In the genomic region with DNA sequence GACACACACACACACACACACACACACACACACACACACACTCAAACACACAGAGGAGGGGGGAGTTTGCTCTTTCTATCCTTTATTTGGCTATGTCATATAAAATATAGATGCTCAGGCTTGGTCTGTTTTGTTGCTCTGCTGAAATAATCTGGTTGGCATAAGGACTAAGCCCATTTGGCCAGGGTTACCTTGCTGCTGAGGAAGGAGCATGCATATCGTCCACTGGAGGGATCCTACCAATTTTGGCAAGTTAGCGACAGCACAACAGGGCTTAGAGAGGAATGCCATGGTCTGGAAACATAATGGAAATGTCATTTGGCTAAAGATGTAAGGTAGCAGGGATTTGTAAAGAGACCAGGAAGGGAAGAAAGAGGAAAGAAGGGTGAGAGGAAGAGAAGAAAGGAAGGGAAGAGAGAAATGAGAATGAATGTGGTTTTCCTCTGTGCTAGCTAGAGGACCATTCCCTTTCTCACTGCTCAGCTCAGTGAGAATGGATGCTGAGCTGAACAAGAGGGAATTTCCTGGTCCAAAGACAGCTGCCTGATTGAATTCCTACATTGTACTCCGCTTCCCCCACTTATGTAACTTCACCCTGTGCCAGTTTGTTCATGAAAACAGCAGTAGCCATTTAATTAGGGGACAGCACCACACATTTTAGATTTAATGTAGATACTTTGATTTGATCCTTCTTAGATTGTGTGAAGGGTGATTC, we compare ENCODE assay signal across 17 mouse cellular contexts. TPM values are rescaled to one million over a fixed set of nuclear protein-coding genes. Genes with fewer than 3 reads are reported as not detected.
DNase-seq lines count a peak whose midpoint lies in the region; ATAC-seq lines count a peak whose summit lies in the region.
"Had no signal": no experiment of that assay in that cellular context is flagged by ENCODE, and none has a peak within 500 bp of the region (broad histone marks: within the 10 kb centered on the region; RNA-seq: fewer than 3 reads in every experiment).

No protein-coding gene starts in this region.

- H3K9ac ChIP-seq in hindbrain, embryonic 13.5 days = peak overlapping the region; percentile 39
- H3K9ac ChIP-seq in hindbrain, embryonic 12.5 days = no peak overlapping the region
- H3K9ac ChIP-seq in midbrain, embryonic 15.5 days = no peak overlapping the region
- H3K9ac ChIP-seq: forebrain, embryonic 13.5 days; heart, embryonic 12.5 days; liver, embryonic 12.5 days; lung, embryonic 15.5 days had no signal

- H3K9me3 ChIP-seq in hindbrain, embryonic 13.5 days = no peaks in the 10 kb centered on the region
- no peaks in the 10 kb centered on the region for H3K9me3 ChIP-seq in hindbrain, embryonic 12.5 days (replicated peaks)
- no peaks in the 10 kb centered on the region for H3K9me3 ChIP-seq in midbrain, embryonic 15.5 days
- H3K9me3 ChIP-seq: forebrain, embryonic 13.5 days; heart, embryonic 12.5 days; liver, embryonic 12.5 days; lung, embryonic 15.5 days had no signal

- WGBS in hindbrain, embryonic 13.5 days = 70% methylated on average over 3 of the region's 3 CpGs
- WGBS in hindbrain, embryonic 12.5 days = 62% methylated on average over 3 of the region's 3 CpGs
- WGBS in midbrain, embryonic 15.5 days = 49% methylated on average over 3 of the region's 3 CpGs

- H3K4me3 ChIP-seq in hindbrain, embryonic 13.5 days = peak overlapping the region; percentile 66
- no peak overlapping the region for H3K4me3 ChIP-seq in hindbrain, embryonic 12.5 days
- H3K4me3 ChIP-seq in midbrain, embryonic 15.5 days = peak overlapping the region; percentile 79
- H3K4me3 ChIP-seq: forebrain, embryonic 13.5 days; heart, embryonic 12.5 days; liver, embryonic 12.5 days; lung, embryonic 15.5 days had no signal

- peak; percentile 94 for DNase-seq in brain, adult 2 months (ENCODE audit: low read depth, low spot score)
- DNase-seq in cerebellum, adult 9-11 months = peak; percentile 81
- no peak for DNase-seq in layer of hippocampus, postnatal 14 days (ENCODE audit: low spot score in 2 of 2)
- no peak for DNase-seq in adrenal gland, adult 2 months
- DNase-seq: adrenal gland, postnatal 25 days; B cell, adult 2 months; heart, postnatal 36 days; thymus, adult 18-20 months had no signal

- H3K36me3 ChIP-seq in hindbrain, embryonic 13.5 days = no peaks in the 10 kb centered on the region
- no peaks in the 10 kb centered on the region for H3K36me3 ChIP-seq in hindbrain, embryonic 12.5 days
- no peaks in the 10 kb centered on the region for H3K36me3 ChIP-seq in midbrain, embryonic 15.5 days (replicated peaks)
- H3K36me3 ChIP-seq: heart, embryonic 12.5 days; liver, embryonic 12.5 days; lung, embryonic 15.5 days had no signal

- no peak overlapping the region for H3K27ac ChIP-seq in hindbrain, embryonic 13.5 days
- no peak overlapping the region for H3K27ac ChIP-seq in hindbrain, embryonic 12.5 days
- H3K27ac ChIP-seq in midbrain, embryonic 15.5 days = no peak overlapping the region
- H3K27ac ChIP-seq: forebrain, embryonic 13.5 days; liver, embryonic 12.5 days; lung, embryonic 15.5 days had no signal

- no peak for ATAC-seq in hindbrain, embryonic 13.5 days (ENCODE audit: low FRiP score)
- ATAC-seq in hindbrain, embryonic 12.5 days (ENCODE audit: low FRiP score) = no peak
- no peak for ATAC-seq in midbrain, embryonic 15.5 days (replicated peaks)
- ATAC-seq: forebrain, embryonic 13.5 days; intestine, embryonic 16.5 days; liver, embryonic 12.5 days had no signal

- H3K4me1 ChIP-seq in hindbrain, embryonic 13.5 days (replicated peaks) = peaks cover 12% of the 10 kb centered on the region
- H3K4me1 ChIP-seq in hindbrain, embryonic 12.5 days = peaks cover 17% of the 10 kb centered on the region
- H3K4me1 ChIP-seq in midbrain, embryonic 15.5 days = peaks cover 16% of the 10 kb centered on the region
- H3K4me1 ChIP-seq: lung, embryonic 15.5 days had no signal

- peak overlapping the region; percentile 95 for H3K4me2 ChIP-seq in hindbrain, embryonic 13.5 days
- H3K4me2 ChIP-seq in hindbrain, embryonic 12.5 days (replicated peaks) = no peak overlapping the region
- H3K4me2 ChIP-seq in midbrain, embryonic 15.5 days = peak overlapping the region; percentile 92
- H3K4me2 ChIP-seq: forebrain, embryonic 13.5 days; heart, embryonic 12.5 days; liver, embryonic 12.5 days; lung, embryonic 15.5 days had no signal

- peaks cover 37% of the 10 kb centered on the region for H3K27me3 ChIP-seq in hindbrain, embryonic 13.5 days
- H3K27me3 ChIP-seq in hindbrain, embryonic 12.5 days = peaks cover 45% of the 10 kb centered on the region
- H3K27me3 ChIP-seq in midbrain, embryonic 15.5 days (replicated peaks) = peaks cover 3% of the 10 kb centered on the region; the same call in 1 of the 2 replicates

RNA-seq across cellular contexts. Expression of a gene that starts 5.4 kb away (rescaled TPM):
- 29.3 and 32.9 TPM in 2 replicates for polyA plus RNA-seq in hindbrain, embryonic 13.5 days (2015; fragmentation: Nextera tagmentation; extraction: Ambion mirVana)
- polyA plus RNA-seq in hindbrain, embryonic 12.5 days (2016; fragmentation: Nextera tagmentation; extraction: Ambion mirVana) = 10.6 and 13.6 TPM in 2 replicates
- polyA plus RNA-seq in midbrain, embryonic 15.5 days (2015; fragmentation: Nextera tagmentation; extraction: Ambion mirVana) = 41.7 and 47.7 TPM in 2 replicates
- 10 to 100 TPM; 27.7 to 28.3 TPM for total RNA-seq in layer of hippocampus, postnatal 14 days (2021)
- total RNA-seq in adrenal gland, adult 2 months (2021) = under 1 TPM in 1 of 2 experiments, not detected in 1; 0.14 TPM
- 0.07 TPM in 1 of 2 replicates, not detected in the other for polyA plus RNA-seq in adrenal gland, adult 2 months (2012; rRNA removed)
- total RNA-seq: heart, postnatal 36 days had no signal
- polyA plus RNA-seq: gonadal fat pad, adult 2 months had no signal

Comparison
In these comparisons a context has a peak if more than half of its experiments do, and no peak if none do; other contexts are left out.
1. DNase-seq: peak in brain, adult 2 months (single experiment) and cerebellum, adult 9-11 months (single experiment); none in layer of hippocampus, postnatal 14 days (0 of 2) and adrenal gland, adult 2 months (single experiment).
2. RNA of a gene that starts 5.4 kb away (polyA plus RNA-seq): 41.7 to 47.7 TPM in midbrain, embryonic 15.5 days, 29.3 to 32.9 TPM in hindbrain, embryonic 13.5 days and 10.6 to 13.6 TPM in hindbrain, embryonic 12.5 days; 0.07 TPM in adrenal gland, adult 2 months; every median in the first group is over 10 times any median in the second.